Comparison of ENCODE assay signal across 10 mouse cellular contexts in the genomic region with DNA sequence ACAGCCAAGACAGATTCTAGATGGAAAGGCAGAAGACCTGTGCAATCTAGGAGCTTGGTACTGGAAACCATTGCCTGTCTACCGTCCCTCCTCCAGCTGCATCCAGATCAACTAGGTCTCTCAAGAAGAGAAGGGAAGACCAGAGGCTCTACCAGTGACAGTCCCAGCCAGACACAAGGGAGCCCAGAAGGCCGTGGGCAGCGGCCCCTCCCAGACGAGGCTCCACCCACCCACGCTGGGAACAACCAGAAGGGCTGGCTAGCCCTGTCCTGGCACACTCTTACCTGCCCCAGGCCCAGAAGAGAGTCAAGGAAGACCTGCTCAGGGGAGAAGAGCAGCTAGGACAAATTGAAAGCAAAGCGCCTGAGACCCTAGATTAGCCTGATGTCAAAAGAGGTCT. TPM values are rescaled to one million over a fixed set of nuclear protein-coding genes. Genes with fewer than 3 reads are reported as not detected.
DNase-seq lines count a peak whose midpoint lies in the region; ATAC-seq lines count a peak whose summit lies in the region.
"Had no signal": no experiment of that assay in that cellular context is flagged by ENCODE, and none has a peak within 500 bp of the region (broad histone marks: within the 10 kb centered on the region; RNA-seq: fewer than 3 reads in every experiment).

No protein-coding gene starts in this region.

- H3K4me3 ChIP-seq in heart, embryonic 10.5 days, result peak overlapping the region; percentile 70
- no peak overlapping the region for H3K4me3 ChIP-seq in stomach, embryonic 14.5 days (ENCODE audit: low read depth, low read length)
- no peak overlapping the region for H3K4me3 ChIP-seq in forebrain, embryonic 12.5 days (replicated peaks)
- H3K4me3 ChIP-seq: erythroblast, embryonic 14.5 days; lung, embryonic 15.5 days had no signal

- peaks cover 98% of the 10 kb centered on the region for H3K4me1 ChIP-seq in heart, embryonic 10.5 days
- peaks cover 70% of the 10 kb centered on the region for H3K4me1 ChIP-seq in stomach, embryonic 14.5 days (ENCODE audit: control insufficient read depth, insufficient read depth, low read length)
- peaks cover 63% of the 10 kb centered on the region for H3K4me1 ChIP-seq in forebrain, embryonic 12.5 days

- DNase-seq in adrenal gland, adult (ENCODE audit: inconsistent age in 2 of 2, low spot score in 1 of 2), result peak; percentile 51 to 75
- DNase-seq in adrenal gland, adult 8-10 months, result no peak
- DNase-seq in heart, embryonic 10.5 days (ENCODE audit: low spot score), result no peak
- DNase-seq in heart, postnatal 10 days, result no peak
- peak; percentile 40 for DNase-seq in right cerebral cortex, adult 18-20 months
- DNase-seq in right cerebral cortex, postnatal 14 days, result no peak

- H3K4me2 ChIP-seq in stomach, embryonic 14.5 days (replicated peaks; ENCODE audit: low read depth, low read length), result no peak overlapping the region
- H3K4me2 ChIP-seq in forebrain, embryonic 12.5 days, result no peak overlapping the region
- H3K4me2 ChIP-seq: lung, embryonic 15.5 days had no signal

- H3K27me3 ChIP-seq in heart, embryonic 10.5 days (ENCODE audit: insufficient read depth, poor library complexity, severe bottlenecking), result no peaks in the 10 kb centered on the region
- H3K27me3 ChIP-seq in stomach, embryonic 14.5 days (ENCODE audit: control insufficient read depth, insufficient read depth, low read length), result no peaks in the 10 kb centered on the region
- peaks cover 8% of the 10 kb centered on the region; the same call in 1 of the 2 replicates for H3K27me3 ChIP-seq in forebrain, embryonic 12.5 days
- H3K27me3 ChIP-seq: lung, embryonic 15.5 days had no signal

- WGBS in heart, embryonic 10.5 days, result 49% methylated on average over 6 of the region's 6 CpGs
- 67% methylated on average over 6 of the region's 6 CpGs for WGBS in stomach, embryonic 14.5 days
- WGBS in forebrain, embryonic 12.5 days, result 74% methylated on average over 6 of the region's 6 CpGs

- peak overlapping the region; percentile 88 for H3K27ac ChIP-seq in heart, embryonic 10.5 days
- H3K27ac ChIP-seq in stomach, embryonic 14.5 days (ENCODE audit: low read length), result peak overlapping the region; percentile 48; the same call in 1 of the 2 replicates
- no peak overlapping the region for H3K27ac ChIP-seq in forebrain, embryonic 12.5 days

- no peak for ATAC-seq in stomach, embryonic 14.5 days (ENCODE audit: insufficient number of reproducible peaks, insufficient read depth, low FRiP score, low read depth)
- ATAC-seq in forebrain, embryonic 12.5 days (ENCODE audit: low FRiP score), result no peak

- intact Hi-C loops in heart, postnatal 10 days (cut with DNase I), result no loop called here

- H3K9me3 ChIP-seq in heart, embryonic 10.5 days, result no peaks in the 10 kb centered on the region
- no peaks in the 10 kb centered on the region for H3K9me3 ChIP-seq in stomach, embryonic 14.5 days (ENCODE audit: control insufficient read depth, low read depth, low read length)
- H3K9me3 ChIP-seq in forebrain, embryonic 12.5 days, result no peaks in the 10 kb centered on the region
- H3K9me3 ChIP-seq: lung, embryonic 15.5 days had no signal

- H3K9ac ChIP-seq in stomach, embryonic 14.5 days (replicated peaks; ENCODE audit: low read depth, low read length), result no peak overlapping the region
- no peak overlapping the region for H3K9ac ChIP-seq in forebrain, embryonic 12.5 days
- H3K9ac ChIP-seq: lung, embryonic 15.5 days had no signal

- peaks cover 11% of the 10 kb centered on the region for H3K36me3 ChIP-seq in heart, embryonic 10.5 days
- H3K36me3 ChIP-seq in stomach, embryonic 14.5 days (ENCODE audit: control insufficient read depth, insufficient read depth, low read length), result no peaks in the 10 kb centered on the region
- peaks cover 22% of the 10 kb centered on the region for H3K36me3 ChIP-seq in forebrain, embryonic 12.5 days (replicated peaks)
- H3K36me3 ChIP-seq: lung, embryonic 15.5 days had no signal

RNA-seq across cellular contexts. Expression of a gene that starts 9.5 kb away (rescaled TPM):
- total RNA-seq in adrenal gland, adult 8-10 months (2022), result 100 to 1,000 TPM; 100 to 175 (median 132) TPM
- polyA plus RNA-seq in heart, embryonic 10.5 days (2016; fragmentation: Nextera tagmentation; extraction: Ambion mirVana), result 84.9 and 103 TPM in 2 replicates
- 100 to 1,000 TPM; 106 to 139 TPM for total RNA-seq in heart, postnatal 10 days (2021)
- 41.5 and 46.4 TPM in 2 replicates for polyA plus RNA-seq in stomach, embryonic 14.5 days (2014; fragmentation: Nextera tagmentation; extraction: Ambion mirVana)
- 68.8 and 70.6 TPM in 2 replicates for polyA plus RNA-seq in forebrain, embryonic 12.5 days (2016; fragmentation: Nextera tagmentation; extraction: Ambion mirVana)

RNA-seq across cellular contexts. Expression of a gene that starts 28.2 kb away (rescaled TPM):
- under 1 TPM; 0.41 to 0.83 (median 0.56) TPM for total RNA-seq in adrenal gland, adult 8-10 months (2022)
- polyA plus RNA-seq in heart, embryonic 10.5 days (2016; fragmentation: Nextera tagmentation; extraction: Ambion mirVana), result 16.5 and 19.4 TPM in 2 replicates
- total RNA-seq in heart, postnatal 10 days (2021), result 1 to 10 TPM; 1.7 to 1.8 TPM
- 11.4 and 11.8 TPM in 2 replicates for polyA plus RNA-seq in stomach, embryonic 14.5 days (2014; fragmentation: Nextera tagmentation; extraction: Ambion mirVana)
- polyA plus RNA-seq in forebrain, embryonic 12.5 days (2016; fragmentation: Nextera tagmentation; extraction: Ambion mirVana), result 18.5 and 19.4 TPM in 2 replicates

RNA-seq across cellular contexts. Expression of a gene that starts 31.0 kb away (rescaled TPM):
- total RNA-seq in adrenal gland, adult 8-10 months (2022), result 100 to 1,000 TPM; 143 to 173 (median 158) TPM
- 35.0 and 40.9 TPM in 2 replicates for polyA plus RNA-seq in heart, embryonic 10.5 days (2016; fragmentation: Nextera tagmentation; extraction: Ambion mirVana)
- total RNA-seq in heart, postnatal 10 days (2021), result 10 to 100 TPM; 37.9 to 38.1 TPM
- 34.4 and 36.6 TPM in 2 replicates for polyA plus RNA-seq in stomach, embryonic 14.5 days (2014; fragmentation: Nextera tagmentation; extraction: Ambion mirVana)
- polyA plus RNA-seq in forebrain, embryonic 12.5 days (2016; fragmentation: Nextera tagmentation; extraction: Ambion mirVana), result 26.6 and 28.3 TPM in 2 replicates

RNA-seq across cellular contexts. Expression of a gene that starts 35.4 kb away (rescaled TPM):
- 10 to 100 TPM; 67.2 to 86.9 (median 81.0) TPM for total RNA-seq in adrenal gland, adult 8-10 months (2022)
- 90.9 and 108 TPM in 2 replicates for polyA plus RNA-seq in heart, embryonic 10.5 days (2016; fragmentation: Nextera tagmentation; extraction: Ambion mirVana)
- total RNA-seq in heart, postnatal 10 days (2021), result 10 to 100 TPM; 58.5 to 61.4 TPM
- 88.2 and 88.5 TPM in 2 replicates for polyA plus RNA-seq in stomach, embryonic 14.5 days (2014; fragmentation: Nextera tagmentation; extraction: Ambion mirVana)
- polyA plus RNA-seq in forebrain, embryonic 12.5 days (2016; fragmentation: Nextera tagmentation; extraction: Ambion mirVana), result 136 and 139 TPM in 2 replicates

RNA-seq across cellular contexts. Expression of a gene that starts 48.1 kb away (rescaled TPM):
- total RNA-seq in adrenal gland, adult 8-10 months (2022), result 1 to 10 TPM in 2 of 4 experiments, under 1 TPM in 2; 0.20 to 1.2 (median 0.78) TPM
- 0.06 and 0.08 TPM in 2 replicates for polyA plus RNA-seq in heart, embryonic 10.5 days (2016; fragmentation: Nextera tagmentation; extraction: Ambion mirVana)
- total RNA-seq in heart, postnatal 10 days (2021), result under 1 TPM; 0.52 to 0.69 TPM
- not detected in 2 replicates for polyA plus RNA-seq in stomach, embryonic 14.5 days (2014; fragmentation: Nextera tagmentation; extraction: Ambion mirVana)
- polyA plus RNA-seq in forebrain, embryonic 12.5 days (2016; fragmentation: Nextera tagmentation; extraction: Ambion mirVana), result not detected in 2 replicates

Comparison
In these comparisons a context has a peak if more than half of its experiments do, and no peak if none do; other contexts are left out.
1. DNase-seq: peak in adrenal gland, adult (2 of 2) and right cerebral cortex, adult 18-20 months (single experiment); none in adrenal gland, adult 8-10 months (single experiment), heart, embryonic 10.5 days (single experiment), heart, postnatal 10 days (0 of 2) and right cerebral cortex, postnatal 14 days (single experiment).